Comparison of ENCODE assay signal across 8 mouse cellular contexts in genomic region chr9:95750037-95750511, GRCm38 (mm10). TPM values are rescaled to one million over a fixed set of nuclear protein-coding genes. Genes with fewer than 3 reads are reported as not detected.
DNase-seq lines count a peak whose midpoint lies in the region; ATAC-seq lines count a peak whose summit lies in the region.

Trpc1 (minus strand) TSS chr9:95750375.

- ATAC-seq in hindbrain, embryonic 14.5 days (ENCODE audit: low FRiP score): peak; percentile 99

- DNase-seq in WW6 (ENCODE audit: low read depth, low spot score): peak; percentile 72
- DNase-seq in cerebellum, postnatal 25 days: peak; percentile 88 to 93
- DNase-seq in frontal cortex, postnatal 25 days (ENCODE audit: low spot score in 2 of 2): peak; percentile 62 to 69
- DNase-seq in hindbrain, embryonic 14.5 days (ENCODE audit: low spot score): peak; percentile 85
- peak; percentile 76 to 84 for DNase-seq in left cerebral cortex, adult 18-20 months (ENCODE audit: low spot score in 2 of 2)
- DNase-seq in lung, postnatal 4 days: peak; percentile 80 to 86
- DNase-seq in right cerebral cortex, adult 18-20 months: peak; percentile 86
- peak; percentile 18 for DNase-seq in urinary bladder, postnatal 10 days (ENCODE audit: low spot score)

- H3K9ac ChIP-seq in hindbrain, embryonic 14.5 days: peak within 1 kb of the TSS; percentile 91

- H3K27me3 ChIP-seq in hindbrain, embryonic 14.5 days (ENCODE audit: control insufficient read depth, insufficient read depth, low read length): no peaks in the 10 kb centered on the region

- H3K27ac ChIP-seq in hindbrain, embryonic 14.5 days: peak within 1 kb of the TSS; percentile 62

- peak within 1 kb of the TSS; percentile 88 for H3K4me3 ChIP-seq in hindbrain, embryonic 14.5 days (replicated peaks; ENCODE audit: low read length)

- no peaks in the 10 kb centered on the region for H3K9me3 ChIP-seq in hindbrain, embryonic 14.5 days (ENCODE audit: control insufficient read depth, low read length)

- H3K4me2 ChIP-seq in hindbrain, embryonic 14.5 days (replicated peaks): peak within 1 kb of the TSS; percentile 62

- H3K4me1 ChIP-seq in hindbrain, embryonic 14.5 days (replicated peaks; ENCODE audit: control insufficient read depth, insufficient read depth, low read length): peaks cover 20% of the 10 kb centered on the region

- H3K36me3 ChIP-seq in hindbrain, embryonic 14.5 days (replicated peaks; ENCODE audit: control insufficient read depth, insufficient read depth): no peaks in the 10 kb centered on the region

- WGBS in hindbrain, embryonic 14.5 days: under 1% methylated on average over 42 of the region's 56 CpGs

RNA-seq across cellular contexts. Expression of gene Trpc1, which starts in this region (rescaled TPM):
- 11.8 and 12.3 TPM in 2 replicates for polyA plus RNA-seq in hindbrain, embryonic 14.5 days (2014; fragmentation: Nextera tagmentation; extraction: Ambion mirVana)
- total RNA-seq in left cerebral cortex, adult 18-20 months (2021): 10 to 100 TPM; 48.6 TPM

Comparison
In these comparisons a context has a peak if more than half of its experiments do, and no peak if none do; other contexts are left out.
1. Peak in every context shown above with its lines: DNase-seq, ATAC-seq, H3K4me3 ChIP-seq and H3K27ac ChIP-seq.
2. DNase-seq: peak in every context shown above with its lines; median percentile 90 in cerebellum, postnatal 25 days; 86 in right cerebral cortex, adult 18-20 months; 85 in hindbrain, embryonic 14.5 days; 83 in lung, postnatal 4 days; 80 in left cerebral cortex, adult 18-20 months; 72 in WW6; 66 in frontal cortex, postnatal 25 days; 18 in urinary bladder, postnatal 10 days.